Mouse (Mus musculus) hindlimb bud, embryonic 11.5 days (tissue): ENCODE data around the gene Sphk1.
"Not testable (repeated sequence)": the region's sequence is repeated elsewhere in the genome, so short reads cannot be mapped to it uniquely, and the experiment has no call there.

ENCODE experiments used
- DNase-seq: peaks from one replicate; pipeline ENCODE4 v3.0.0-alpha.2; 2012; ENCODE audit warnings: low read depth, low spot score; ENCODE audit errors: extremely low spot score

Sphk1 gene

DNA sequence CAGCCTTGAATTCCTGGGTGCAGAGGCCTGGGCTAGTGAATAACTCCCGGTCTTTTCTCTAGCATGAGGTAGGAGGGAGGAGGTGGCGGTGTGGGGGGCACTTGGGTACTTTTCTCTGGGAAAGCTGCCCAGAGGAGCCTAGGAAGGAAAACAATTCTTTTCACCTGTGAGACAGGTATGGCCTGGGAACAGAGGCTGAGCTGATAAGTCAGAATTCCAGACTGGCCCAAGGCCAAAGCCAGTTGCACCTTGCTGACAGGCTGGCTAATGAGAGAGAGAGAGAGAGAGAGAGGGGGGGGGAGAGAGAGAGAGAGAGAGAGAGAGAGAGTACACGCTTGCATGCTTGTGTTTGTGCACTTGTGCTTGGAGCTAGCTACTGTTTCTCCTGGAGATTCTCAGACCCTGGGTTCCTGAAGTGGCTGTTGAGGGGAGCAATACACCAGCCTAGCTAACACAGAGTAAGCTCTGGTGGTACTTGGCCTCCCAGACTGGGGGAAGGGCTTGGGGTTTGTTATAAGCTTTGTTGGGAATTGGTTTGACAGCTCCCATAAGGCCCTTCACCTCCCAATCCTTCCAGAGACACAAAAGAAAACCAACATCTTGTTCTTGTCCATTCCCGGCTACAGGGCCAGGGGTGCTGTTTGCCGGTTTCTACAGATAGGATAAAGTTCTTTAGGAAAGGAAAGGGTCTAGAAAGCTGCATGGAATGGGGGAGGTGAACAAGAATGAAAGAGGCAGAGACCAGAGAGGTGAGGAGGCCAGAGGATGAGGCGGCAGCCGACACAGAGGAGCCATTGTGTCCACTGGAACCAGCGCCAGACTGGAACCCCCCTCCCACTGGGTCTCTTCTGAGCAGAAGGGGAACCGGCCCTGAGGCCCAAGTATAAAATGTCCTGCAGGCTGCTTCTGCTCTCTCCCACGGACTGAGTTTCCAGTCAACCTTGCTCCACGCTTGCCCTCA lies at the start of gene Sphk1:
TSS of gene Sphk1 (plus strand) at position 739 of the 961 bp plus-strand sequence.
- no peak for DNase-seq

DNA sequence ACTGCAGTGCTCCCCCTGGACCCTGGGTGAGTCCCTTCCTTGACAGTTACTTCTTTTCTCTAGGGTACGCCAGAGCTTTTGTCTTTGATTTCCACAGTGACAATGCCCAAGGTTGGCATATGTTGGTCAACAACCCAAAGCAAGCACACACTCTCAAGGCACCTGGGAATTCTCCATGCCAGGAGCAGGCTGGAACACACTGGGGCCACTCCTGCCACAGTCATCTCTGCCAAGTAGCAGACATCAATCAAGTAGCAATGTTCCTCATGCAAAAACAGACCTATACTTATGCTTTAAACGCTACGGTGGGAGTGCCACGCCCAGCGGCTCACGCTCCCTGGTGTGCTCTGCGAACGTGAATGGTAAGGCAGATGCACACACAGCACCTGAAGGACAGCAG lies 49.8 kb upstream of the Sphk1 start:
- DNase-seq = no peak

DNA sequence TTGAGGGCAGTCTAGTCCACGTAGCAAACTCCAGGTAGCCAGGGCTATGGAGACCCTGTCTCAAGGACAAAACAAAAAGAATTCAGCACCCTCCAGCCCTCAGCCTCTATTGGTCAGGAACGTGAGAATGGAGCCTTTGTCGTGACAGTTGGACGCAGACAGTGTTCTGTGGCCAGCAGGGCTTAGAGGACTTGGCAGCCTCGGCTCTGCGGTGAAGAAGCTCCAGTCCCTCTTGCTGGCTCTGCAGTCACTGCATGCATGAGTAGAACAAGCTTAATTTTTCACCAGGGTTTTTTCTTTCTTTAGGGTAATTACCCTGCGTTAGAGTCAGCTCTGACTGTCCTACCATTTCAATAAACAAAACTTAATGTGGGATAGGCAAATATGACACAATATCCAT lies 48.9 kb upstream of the Sphk1 start:
- no peak for DNase-seq

DNA sequence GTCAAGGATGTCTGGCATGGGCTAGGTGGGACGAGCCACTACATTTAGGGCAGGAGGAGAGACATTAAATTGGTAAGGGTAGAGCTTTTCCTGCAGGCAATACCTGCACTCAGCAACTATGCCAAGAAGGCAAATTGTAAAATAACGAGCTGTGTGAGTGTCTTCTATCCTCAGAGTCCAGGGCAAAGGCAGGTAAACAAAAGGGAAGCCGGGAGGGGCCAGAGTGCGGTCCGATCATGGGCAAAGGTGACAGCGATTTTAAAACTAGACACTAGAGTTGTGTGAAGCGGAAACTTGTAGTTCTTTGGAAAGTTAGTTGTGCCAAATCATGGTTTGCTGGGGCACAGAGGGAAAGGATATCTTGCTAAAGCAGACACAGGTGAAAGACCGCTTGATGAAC lies 46.5 kb upstream of the Sphk1 start:
- no peak for DNase-seq

DNA sequence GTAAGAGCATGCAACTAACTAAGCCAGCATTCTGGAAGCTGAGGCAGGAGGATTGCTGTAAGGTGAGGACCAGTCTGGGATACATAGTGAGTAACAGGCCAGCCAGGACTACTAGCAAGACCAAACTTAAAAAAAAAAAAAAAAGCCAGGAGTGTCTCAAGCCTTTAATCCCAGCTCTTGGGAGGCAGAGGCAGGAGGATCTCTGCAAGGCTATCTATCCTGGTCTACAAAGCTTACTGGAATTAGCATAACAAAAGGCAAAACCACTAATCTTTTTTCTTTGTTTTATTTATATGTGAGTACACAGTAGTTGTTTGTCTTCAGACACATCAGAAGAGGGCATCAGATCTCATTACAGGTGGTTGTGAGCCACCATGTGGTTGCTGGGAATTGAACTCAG lies 42.5 kb upstream of the Sphk1 start:
- no peak for DNase-seq

DNA sequence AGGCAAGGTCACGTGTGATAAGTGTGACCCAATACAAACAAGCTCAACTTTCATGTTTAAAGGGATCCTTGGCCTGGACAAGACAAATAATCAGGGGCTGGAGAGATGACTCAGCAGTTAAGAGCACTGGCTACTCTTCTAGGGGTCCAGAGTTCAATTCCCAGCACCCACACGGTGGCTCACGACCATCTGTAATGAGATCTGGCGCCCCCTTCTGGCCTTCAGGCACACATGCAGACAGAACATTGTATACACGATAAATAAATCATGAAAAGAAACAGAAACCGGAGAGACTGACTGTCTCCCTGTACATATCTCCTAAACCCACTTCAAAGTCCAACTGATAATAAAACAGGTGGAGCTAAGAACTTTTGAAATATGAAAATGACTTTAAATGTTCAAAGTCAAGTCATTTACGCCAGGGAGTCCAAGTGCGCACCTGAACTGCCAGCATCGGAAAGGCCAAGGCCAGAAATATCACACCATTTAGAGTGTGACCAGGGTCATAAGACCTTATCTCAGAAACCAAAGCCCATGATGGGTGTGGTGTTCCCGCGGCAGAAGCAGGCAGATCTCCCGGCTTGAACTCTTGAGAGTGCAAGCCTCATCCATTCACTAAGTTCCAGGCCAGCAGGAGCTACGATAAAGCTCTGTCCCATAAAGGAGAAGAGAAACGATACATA lies 41.9 kb upstream of the Sphk1 start:
- no peak for DNase-seq

DNA sequence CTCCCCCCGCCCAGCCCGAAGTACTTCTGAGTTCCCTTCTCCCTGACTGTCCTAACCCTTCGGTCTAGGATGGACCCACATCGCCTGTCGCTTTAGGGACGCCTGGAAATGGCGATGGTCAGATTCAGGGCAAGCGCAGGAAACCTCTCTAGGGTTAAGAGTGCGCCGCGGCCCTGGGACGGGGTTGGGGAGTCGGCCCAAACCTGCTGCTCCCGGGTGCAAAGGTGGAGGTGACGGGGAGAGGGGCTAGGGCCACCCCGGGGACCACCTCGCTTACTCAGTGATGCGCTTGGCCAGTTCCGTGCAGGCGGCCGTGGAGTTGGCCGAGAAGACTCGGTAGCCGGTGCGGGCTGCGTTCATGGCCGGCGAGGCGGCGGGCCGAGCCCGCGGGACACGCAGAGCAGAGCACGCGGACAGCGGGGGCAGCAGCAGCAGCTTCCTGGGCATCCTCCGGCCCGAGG lies 40.9 kb upstream of the Sphk1 start:
- no peak for DNase-seq

DNA sequence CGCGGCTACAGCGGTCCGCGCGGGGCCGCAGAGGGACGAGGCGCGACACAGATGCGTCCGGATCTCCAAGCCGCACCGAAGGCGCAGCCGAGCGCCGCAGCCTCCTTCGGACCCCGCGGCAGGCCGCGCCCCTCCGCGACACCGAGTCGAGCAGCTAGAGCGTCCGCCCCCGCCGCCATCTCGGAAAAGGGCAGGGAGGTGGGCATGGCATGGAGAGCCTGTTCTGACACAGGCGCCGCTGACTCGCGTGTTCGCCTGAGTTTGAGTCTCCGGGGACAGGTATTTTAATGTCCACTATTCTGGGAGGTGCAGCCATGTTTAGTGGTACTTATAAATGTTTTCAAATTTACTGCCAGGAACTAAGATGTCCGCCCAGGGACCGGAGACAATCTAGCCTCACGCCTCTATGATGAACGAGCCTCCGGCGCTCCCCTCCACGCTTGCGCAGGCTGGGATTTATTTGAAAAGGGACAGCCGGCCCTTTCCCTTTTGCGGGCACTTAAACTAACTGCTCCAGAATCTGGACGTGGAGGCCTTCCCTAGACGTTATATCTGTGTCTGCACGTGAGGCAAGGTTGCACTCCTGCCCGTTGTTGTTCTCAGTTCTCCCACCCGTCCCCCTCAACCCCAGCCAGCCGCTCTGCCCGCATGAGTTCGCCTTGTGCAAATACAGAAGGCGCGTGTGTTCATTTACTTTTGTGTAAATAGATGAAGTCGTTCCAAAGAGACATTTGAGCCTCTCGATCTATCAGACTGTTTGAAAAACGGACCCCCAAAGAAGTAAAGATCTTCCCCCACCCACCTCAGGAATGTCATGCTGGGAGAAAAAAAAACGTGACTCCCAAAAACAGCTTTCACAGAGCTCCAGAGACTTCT lies 40.3 kb upstream of the Sphk1 start:
- peak; percentile 81 for DNase-seq

DNA sequence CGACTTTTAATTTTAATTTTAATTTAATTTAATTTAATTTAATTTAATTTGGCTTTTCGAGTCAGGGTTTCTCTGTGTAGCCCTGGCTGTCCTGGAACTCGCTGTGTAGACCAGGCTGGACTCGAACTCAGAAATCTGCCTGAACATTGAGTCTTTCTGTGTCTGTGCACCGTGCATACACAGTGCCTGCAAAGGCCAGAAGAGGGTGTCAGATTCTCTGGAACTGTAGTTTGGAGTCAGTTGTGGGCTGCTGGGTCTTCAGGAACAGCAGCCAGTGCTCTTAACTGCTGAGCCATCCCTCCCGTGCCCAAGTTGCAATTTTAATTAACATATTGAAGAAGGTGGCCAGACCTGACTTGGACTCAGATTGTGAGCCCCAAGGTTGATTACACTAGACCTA lies 39.4 kb upstream of the Sphk1 start:
- no peak for DNase-seq

DNA sequence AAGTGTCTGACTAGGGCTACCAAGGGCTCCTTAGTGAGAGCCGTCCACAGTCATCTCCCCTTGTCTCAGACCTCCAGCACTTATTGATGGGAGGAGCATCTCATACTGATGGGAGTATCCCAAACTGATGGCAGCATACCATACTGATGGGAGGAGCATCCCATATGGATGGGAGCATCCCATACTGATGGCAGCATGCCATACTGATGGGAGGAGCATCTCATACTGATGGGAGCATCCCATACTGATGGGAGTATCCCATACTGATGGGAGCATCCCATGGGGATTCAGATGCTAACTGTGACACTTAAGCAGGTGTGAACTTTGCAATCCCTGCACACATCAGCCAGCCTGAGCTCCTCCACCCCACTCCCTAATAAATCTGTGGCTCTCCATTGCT lies 38.2 kb upstream of the Sphk1 start:
- not testable (repeated sequence) for DNase-seq

DNA sequence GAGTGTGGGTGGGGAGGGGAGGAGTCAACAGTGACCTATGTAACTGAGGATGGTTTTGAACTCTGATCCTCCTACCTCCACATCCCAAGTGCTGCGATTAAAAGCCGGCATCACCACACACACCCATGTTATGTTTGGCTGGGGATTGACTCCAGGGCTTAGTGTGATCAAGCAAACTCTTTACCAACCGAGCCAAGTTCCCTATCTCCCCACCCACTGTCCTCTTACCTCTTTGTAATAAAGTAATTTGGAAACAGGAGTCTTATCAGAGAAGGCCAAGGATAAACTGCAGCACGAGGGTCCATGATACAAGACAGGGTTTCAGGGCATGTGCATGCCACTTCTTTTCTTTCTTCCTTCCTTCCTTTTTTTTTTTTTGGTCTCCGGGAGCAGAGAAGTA lies 37.5 kb upstream of the Sphk1 start:
- no peak for DNase-seq

DNA sequence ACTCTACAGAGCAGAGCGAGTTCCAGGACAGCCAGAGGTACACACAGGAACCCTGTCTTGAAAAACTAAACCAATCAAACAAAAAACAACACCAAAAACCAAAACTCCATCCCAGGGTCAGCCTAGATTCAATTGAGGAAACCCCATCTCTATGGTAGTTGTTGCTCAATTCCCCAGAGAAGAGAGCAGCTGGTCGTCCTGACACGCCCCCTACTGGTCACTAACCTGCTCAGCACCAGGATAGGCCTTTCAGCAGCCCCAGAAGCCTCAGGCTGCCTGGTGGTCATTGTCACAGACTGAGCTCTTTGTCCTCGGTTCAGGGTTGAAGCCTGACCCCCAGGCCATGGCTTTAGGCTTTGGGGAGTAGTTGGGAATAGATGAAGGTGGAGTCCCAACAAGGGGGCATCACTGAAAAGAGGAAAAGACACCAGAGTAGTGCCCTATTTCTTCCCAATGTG lies 36.9 kb upstream of the Sphk1 start, which contains the start of gene Prpsap1:
TSS of gene Prpsap1 (minus strand) at position 408 of the 458 bp plus-strand sequence.
- DNase-seq = no peak

DNA sequence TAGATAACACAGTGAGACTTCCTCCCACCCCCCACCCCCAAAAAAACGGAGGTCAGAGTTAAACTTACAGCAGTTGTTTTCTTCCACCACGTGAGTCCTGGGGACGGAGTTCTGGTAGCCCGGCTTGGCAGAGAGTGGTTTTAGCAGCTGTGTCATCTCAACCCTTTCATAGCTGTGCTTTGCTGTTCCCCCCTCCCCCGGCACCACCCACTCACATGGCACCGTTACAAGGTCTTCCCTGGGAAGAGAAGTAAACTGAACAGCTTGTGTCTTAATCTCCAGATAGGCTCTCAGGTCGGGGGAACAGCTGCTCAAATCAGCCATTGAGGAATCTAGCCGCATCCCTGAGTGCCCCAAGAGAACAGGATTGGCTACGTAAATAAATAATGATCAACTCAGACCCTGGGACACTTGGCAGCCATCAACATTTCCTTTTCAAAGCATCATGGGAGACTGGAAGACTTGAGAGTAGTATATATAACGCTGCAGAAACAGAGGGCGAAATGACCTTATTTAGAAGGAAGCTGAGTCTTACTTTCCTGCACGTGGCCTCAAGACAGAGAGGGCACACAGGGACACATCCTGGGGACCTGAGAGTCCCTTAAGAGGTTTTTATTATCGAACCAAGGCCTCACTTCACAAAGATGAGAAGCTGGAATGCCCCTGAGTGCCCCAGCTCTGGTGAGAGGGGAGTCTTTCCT lies 36.1 kb upstream of the Sphk1 start:
- DNase-seq = no peak

DNA sequence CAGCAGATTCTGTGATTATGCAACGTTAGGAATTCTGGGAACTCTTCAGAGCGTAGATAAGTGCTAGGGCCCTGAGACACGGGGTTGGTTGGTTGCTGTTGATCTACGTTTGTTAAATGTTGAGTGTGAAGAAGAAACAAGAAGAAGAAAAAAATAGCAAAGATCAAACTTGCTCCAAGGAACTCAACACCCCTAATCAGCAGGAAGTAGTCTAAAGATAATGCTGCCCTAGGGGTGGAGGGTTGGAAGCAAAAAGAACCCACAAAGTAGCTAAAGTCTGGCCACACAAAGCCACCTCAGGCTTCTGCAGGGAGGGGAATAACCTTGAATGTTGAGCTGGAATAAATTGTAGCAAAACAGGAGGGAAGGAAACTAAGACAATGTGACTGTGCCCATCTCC lies 33.4 kb upstream of the Sphk1 start:
- no peak for DNase-seq

DNA sequence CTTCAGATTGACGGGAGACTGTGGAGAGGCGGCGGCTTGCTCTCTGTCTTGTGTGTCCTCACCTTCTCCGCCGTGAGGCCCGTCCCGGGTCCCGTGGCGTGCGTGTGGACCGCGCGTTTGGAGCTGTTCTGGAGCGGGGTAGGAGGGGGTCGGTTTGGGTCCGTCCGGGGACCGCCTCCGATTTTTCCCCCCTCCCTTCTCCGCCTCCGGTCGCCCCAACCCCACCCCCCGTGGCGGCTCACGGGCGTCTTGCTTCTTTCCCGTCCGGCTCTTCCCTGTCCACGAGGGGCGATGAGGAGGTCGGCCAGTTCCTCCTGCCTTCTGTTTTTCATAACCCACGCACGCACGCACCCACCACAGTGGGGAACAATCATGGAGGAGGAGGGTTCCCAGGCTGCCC lies 32.1 kb upstream of the Sphk1 start:
- no peak for DNase-seq

DNA sequence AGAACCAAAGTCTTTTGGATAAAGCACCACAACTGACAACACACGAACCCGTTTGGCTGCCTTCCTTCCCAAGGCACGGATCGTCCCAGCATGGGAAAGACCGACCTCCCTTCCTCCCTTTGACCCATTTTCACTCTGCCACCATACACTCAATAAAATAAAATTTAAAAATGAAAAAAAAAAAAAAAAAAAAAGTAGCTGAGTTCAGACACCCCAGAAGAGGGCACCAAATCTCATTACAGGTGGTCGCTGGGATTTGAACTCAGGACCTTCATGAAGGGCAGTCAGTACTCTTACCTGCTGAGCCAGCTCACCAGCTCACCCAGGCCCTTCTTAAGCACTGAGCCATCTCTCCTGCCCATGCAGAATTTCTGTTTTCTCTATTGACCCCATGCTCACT lies 31.7 kb upstream of the Sphk1 start:
- no peak for DNase-seq

DNA sequence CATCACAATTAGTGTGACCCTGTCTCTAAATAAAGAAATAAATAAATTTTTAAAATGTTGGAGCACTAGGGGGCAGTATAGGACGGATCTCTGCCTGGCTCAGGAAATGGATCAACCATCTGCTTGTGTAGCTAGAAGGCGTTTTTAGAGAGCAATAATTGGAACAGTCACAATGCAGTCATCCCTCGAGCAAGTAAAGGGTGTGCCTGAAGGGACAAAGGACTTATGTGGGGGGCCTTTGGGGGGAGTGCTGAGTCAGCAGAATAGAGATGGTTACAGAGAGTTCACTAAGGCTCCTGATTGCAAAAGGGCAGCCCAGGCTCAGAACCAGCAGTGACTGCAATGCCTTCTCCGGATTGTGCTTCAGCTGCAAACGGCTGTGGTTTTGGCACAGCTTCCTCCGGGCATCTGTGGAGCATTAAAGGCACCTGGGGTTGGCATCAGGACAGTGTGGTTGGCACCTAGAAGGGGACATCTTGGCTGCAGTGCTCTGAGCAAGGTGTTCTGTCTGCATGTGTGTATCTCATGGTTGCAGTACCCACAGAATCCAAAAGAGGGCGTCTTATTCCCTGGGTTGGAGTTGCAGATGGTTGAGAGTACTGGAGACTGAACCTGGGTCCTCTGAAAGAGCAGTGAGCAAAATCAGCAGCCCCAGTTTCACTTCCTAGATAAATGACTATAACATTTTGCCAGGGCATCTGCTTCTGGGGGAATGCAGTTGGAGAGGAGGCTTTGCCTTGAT lies 29.5 kb upstream of the Sphk1 start:
- DNase-seq = no peak

DNA sequence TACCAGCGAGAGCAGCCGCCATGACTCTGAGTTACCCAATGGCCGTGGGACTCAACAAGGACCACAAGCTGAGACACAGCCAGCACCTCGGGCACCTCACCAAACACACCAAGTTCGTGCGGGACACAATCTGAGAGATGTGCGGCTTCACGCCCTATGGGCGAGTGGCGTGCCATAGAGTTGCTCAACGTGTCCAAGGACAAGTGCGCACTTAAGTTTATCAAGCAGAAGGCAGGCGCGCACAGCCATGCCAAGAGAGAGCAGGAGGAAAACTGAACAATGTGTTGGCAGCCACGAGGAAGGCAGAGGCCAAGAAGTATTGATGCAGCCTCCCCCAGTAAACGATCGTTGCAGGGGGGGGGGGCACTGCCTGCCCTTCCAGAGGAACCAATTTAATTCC lies 26.2 kb upstream of the Sphk1 start:
- no peak for DNase-seq

DNA sequence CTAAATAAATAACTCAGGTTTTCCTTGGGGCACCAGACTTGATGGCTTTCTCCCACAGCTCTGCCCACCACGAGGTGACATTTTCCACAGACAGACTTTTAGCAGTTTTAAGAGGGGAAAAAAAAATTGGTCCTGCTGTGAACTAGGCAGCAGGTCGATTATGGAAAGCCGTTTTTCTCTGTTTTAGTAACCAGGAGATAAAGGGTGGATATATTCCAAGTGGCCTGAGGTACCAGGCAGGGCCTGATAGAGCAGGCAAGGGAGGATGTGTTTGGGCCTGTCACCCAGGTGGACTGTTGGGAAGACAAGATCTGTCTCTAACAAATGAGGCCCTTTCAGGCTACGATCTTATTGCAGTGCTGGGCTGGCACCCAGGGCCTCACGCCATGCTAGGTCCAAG lies 25.2 kb upstream of the Sphk1 start:
- DNase-seq = no peak
